Mouse (Mus musculus) T-helper 1 cell (primary cell): Measurements from ENCODE around the gene Rps6ka1.
"Not testable (repeated sequence)": the region's sequence is repeated elsewhere in the genome, so short reads cannot be mapped to it uniquely, and the experiment has no call there.

Experiments used
- in situ Hi-C: fragments of 300-600 bp; cut with MboI, MseI; formaldehyde crosslinking; loops from one replicate; pipeline ENCODE4 v1.15.1; 2025; ENCODE audit warnings: high pct_unique_total_duplicates

Gene Rps6ka1

GRCm38 (mm10) chr4:133887672-133888453, at the start of gene Rps6ka1:
Gene Rps6ka1, minus strand, starts transcription at chr4:133887797.
- in situ Hi-C loops: loop anchor here (25.0 kb wide), 1 partner anchor 851 kb away; no protein-coding TSS in a partner anchor

- in situ Hi-C loops: no loop called here
Observed at GRCm38 (mm10) chr4:133931785-133932184, 44.2 kb upstream of the Rps6ka1 start.

- in situ Hi-C loops: no loop called here
Observed at GRCm38 (mm10) chr4:133931349-133931748, 43.8 kb upstream of the Rps6ka1 start.

GRCm38 (mm10) chr4:133929278-133929670, 41.7 kb upstream of the Rps6ka1 start:
- in situ Hi-C loops: no loop called here

GRCm38 (mm10) chr4:133928576-133929277, 41.1 kb upstream of the Rps6ka1 start:
- in situ Hi-C loops: no loop called here

GRCm38 (mm10) chr4:133925204-133925603, 37.6 kb upstream of the Rps6ka1 start:
- in situ Hi-C loops: no loop called here

GRCm38 (mm10) chr4:133923743-133924142, 36.1 kb upstream of the Rps6ka1 start:
- in situ Hi-C loops: no loop called here

GRCm38 (mm10) chr4:133918093-133918825, 30.7 kb upstream of the Rps6ka1 start:
- in situ Hi-C loops: not testable (repeated sequence)

- in situ Hi-C loops: no loop called here
Observed at GRCm38 (mm10) chr4:133911983-133912382, 24.4 kb upstream of the Rps6ka1 start.

- in situ Hi-C loops: no loop called here
Observed at GRCm38 (mm10) chr4:133910236-133911211, 22.9 kb upstream of the Rps6ka1 start.

GRCm38 (mm10) chr4:133908051-133908450, 20.5 kb upstream of the Rps6ka1 start:
- in situ Hi-C loops: no loop called here

GRCm38 (mm10) chr4:133907086-133907485, 19.5 kb upstream of the Rps6ka1 start:
- in situ Hi-C loops: no loop called here

- in situ Hi-C loops: not testable (repeated sequence)
Observed at GRCm38 (mm10) chr4:133906336-133906735, 18.7 kb upstream of the Rps6ka1 start.

- in situ Hi-C loops: no loop called here
Observed at GRCm38 (mm10) chr4:133905167-133905566, 17.6 kb upstream of the Rps6ka1 start.

- in situ Hi-C loops: no loop called here
Observed at GRCm38 (mm10) chr4:133904326-133904725, 16.7 kb upstream of the Rps6ka1 start.

GRCm38 (mm10) chr4:133903372-133903771, 15.8 kb upstream of the Rps6ka1 start:
- in situ Hi-C loops: no loop called here

GRCm38 (mm10) chr4:133902510-133902909, 14.9 kb upstream of the Rps6ka1 start:
- in situ Hi-C loops: no loop called here

- in situ Hi-C loops: no loop called here
Observed at GRCm38 (mm10) chr4:133900887-133901286, 13.3 kb upstream of the Rps6ka1 start.

- in situ Hi-C loops: no loop called here
Observed at GRCm38 (mm10) chr4:133900352-133900751, 12.8 kb upstream of the Rps6ka1 start.

GRCm38 (mm10) chr4:133899241-133899800, 11.7 kb upstream of the Rps6ka1 start:
- in situ Hi-C loops: loop anchor here (10.0 to 25.0 kb wide), 2 partner anchors 725 to 862 kb away; no protein-coding TSS in a partner anchor
